Mouse (Mus musculus): ENCODE results near the gene Gm20873.
"Not testable (repeated sequence)": the region's sequence is repeated elsewhere in the genome, so short reads cannot be mapped to it uniquely, and the experiment has no call there.

Gene Gm20873

DNA sequence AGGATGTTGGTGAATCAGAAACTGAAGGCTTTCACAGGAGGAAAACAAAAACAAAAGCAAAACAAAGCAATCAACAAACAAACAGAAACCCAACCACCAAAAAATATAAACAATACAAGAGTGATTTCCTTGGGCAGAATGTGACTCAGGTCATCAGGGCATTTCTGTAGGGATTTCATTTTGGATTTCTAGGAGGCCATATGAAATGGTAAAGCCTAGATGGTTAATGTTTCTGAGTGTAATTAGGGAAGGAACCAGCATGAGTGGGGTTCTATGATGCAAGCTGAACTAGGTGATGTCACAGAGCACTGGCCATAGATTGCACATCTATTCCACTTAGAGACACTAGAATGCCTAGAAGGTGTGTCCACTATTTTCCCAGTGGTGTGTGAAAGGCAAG lies at the start of gene Gm20873:
Gene Gm20873, plus strand, starts transcription at position 301 of the 400 bp plus-strand sequence.
- in situ Hi-C loops (cut with MboI, MseI) = not testable (repeated sequence)

DNA sequence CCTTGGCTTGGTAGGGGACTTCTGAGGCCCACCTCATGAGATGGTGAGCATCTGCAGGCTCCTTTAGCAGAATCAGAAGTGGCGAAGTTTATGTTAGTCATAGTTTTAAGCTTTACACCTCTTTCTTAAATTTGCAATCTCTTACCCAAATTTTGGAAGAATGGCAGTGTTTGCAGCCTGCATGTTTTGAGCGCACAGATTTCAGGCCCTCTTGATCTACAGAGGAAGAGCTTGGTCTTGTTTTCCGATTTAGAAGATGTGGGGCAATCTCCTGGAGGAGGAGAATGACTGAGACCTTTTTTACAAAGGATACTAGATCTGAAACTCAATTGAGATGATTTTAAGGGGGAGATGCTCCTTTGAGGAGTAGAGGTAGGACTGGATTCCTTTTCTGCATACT lies 29.0 kb upstream of the Gm20873 start, which contains the start of gene Gm21746:
Gene Gm21746, minus strand, starts transcription at position 101 of the 400 bp plus-strand sequence.
- in situ Hi-C loops (cut with MboI, MseI) = not testable (repeated sequence)

All from T-helper 17 cell (primary cell).